Mouse (Mus musculus): ENCODE data around the gene Olfr24. TPM values are rescaled to one million over a fixed set of nuclear protein-coding genes. Genes with fewer than 3 reads are reported as not detected.
A peak's percentile ranks its signal among the peaks of the same experiment; 100 is the strongest.
"Not testable (repeated sequence)": the region's sequence is repeated elsewhere in the genome, so short reads cannot be mapped to it uniquely, and the experiment has no call there.

The Olfr24 gene
- polyA plus RNA-seq (2015; fragmentation: Nextera tagmentation; extraction: Ambion mirVana), result 0.05 TPM in 1 of 2 replicates, not detected in the other

GRCm38 (mm10) chr9:18763896-18764295, at the start of gene Olfr24:
Gene Olfr24 (minus strand): TSS chr9:18763996.
- H3K36me3 ChIP-seq, result no peaks in the 10 kb centered on the region
- H3K9ac ChIP-seq (replicated peaks), result no peak within 1 kb of the TSS
- no peak within 1 kb of the TSS for H3K4me2 ChIP-seq (replicated peaks)
- no peak within 1 kb of the TSS for H3K4me3 ChIP-seq
- H3K27me3 ChIP-seq, result no peaks in the 10 kb centered on the region
- ATAC-seq (replicated peaks), result no peak
- no peak within 1 kb of the TSS for H3K27ac ChIP-seq (replicated peaks)
- H3K4me1 ChIP-seq, result no peaks in the 10 kb centered on the region
- H3K9me3 ChIP-seq, result no peaks in the 10 kb centered on the region

GRCm38 (mm10) chr9:18785316-18785715, 21.5 kb upstream of the Olfr24 start:
- no peak overlapping the region for H3K4me3 ChIP-seq
- no peak overlapping the region for H3K27ac ChIP-seq (replicated peaks)
- no peaks in the 10 kb centered on the region for H3K36me3 ChIP-seq
- no peak overlapping the region for H3K4me2 ChIP-seq (replicated peaks)
- no peaks in the 10 kb centered on the region for H3K27me3 ChIP-seq
- H3K9ac ChIP-seq (replicated peaks), result no peak overlapping the region
- 59% methylated on average over 7 of the region's 7 CpGs for WGBS
- no peak for ATAC-seq (replicated peaks)
- no peaks in the 10 kb centered on the region for H3K9me3 ChIP-seq
- no peaks in the 10 kb centered on the region for H3K4me1 ChIP-seq

- Histone ChIP-seq H3K9me3 (no peaks in the 10 kb centered on the region), H3K4me3 (no peak overlapping the region)
Measured at GRCm38 (mm10) chr9:18779476-18779875, 15.7 kb upstream of the Olfr24 start.

GRCm38 (mm10) chr9:18778981-18779380, 15.2 kb upstream of the Olfr24 start:
- WGBS, result 65% methylated on average over 1 of the region's 1 CpGs
- no peaks in the 10 kb centered on the region for H3K9me3 ChIP-seq
- H3K9ac ChIP-seq (replicated peaks), result no peak overlapping the region
- no peaks in the 10 kb centered on the region for H3K36me3 ChIP-seq
- no peaks in the 10 kb centered on the region for H3K27me3 ChIP-seq
- H3K27ac ChIP-seq (replicated peaks), result no peak overlapping the region
- ATAC-seq (replicated peaks), result no peak
- H3K4me3 ChIP-seq, result no peak overlapping the region
- H3K4me2 ChIP-seq (replicated peaks), result no peak overlapping the region
- no peaks in the 10 kb centered on the region for H3K4me1 ChIP-seq

More at GRCm38 (mm10) chr9:18779476-18779875, 15.7 kb upstream of the Olfr24 start:
- H3K4me2 ChIP-seq (replicated peaks), result no peak overlapping the region
- no peaks in the 10 kb centered on the region for H3K27me3 ChIP-seq
- no peaks in the 10 kb centered on the region for H3K36me3 ChIP-seq
- H3K27ac ChIP-seq (replicated peaks), result no peak overlapping the region
- H3K9ac ChIP-seq (replicated peaks), result no peak overlapping the region
- peak; percentile 72 for ATAC-seq (replicated peaks)
- no peaks in the 10 kb centered on the region for H3K4me1 ChIP-seq
- 72% methylated on average over 24 of the region's 24 CpGs for WGBS

- ATAC-seq (replicated peaks), result no peak
- WGBS, result 61% methylated on average over 1 of the region's 1 CpGs
- no peak overlapping the region for H3K9ac ChIP-seq (replicated peaks)
Measured at GRCm38 (mm10) chr9:18755595-18755994, 8.2 kb downstream of the Olfr24 start.

GRCm38 (mm10) chr9:18744639-18745038, 19.2 kb downstream of the Olfr24 start:
- Histone ChIP-seq H3K36me3 (no peaks in the 10 kb centered on the region), H3K9me3 (no peaks in the 10 kb centered on the region), H3K27me3 (no peaks in the 10 kb centered on the region), H3K4me3 (no peak overlapping the region), H3K9ac (replicated peaks) (no peak overlapping the region), H3K4me2 (replicated peaks) (no peak overlapping the region), H3K4me1 (no peaks in the 10 kb centered on the region), H3K27ac (replicated peaks) (no peak overlapping the region)
- 21% methylated on average over 5 of the region's 5 CpGs for WGBS
- peak; percentile 73 for ATAC-seq (replicated peaks)

More at GRCm38 (mm10) chr9:18755595-18755994, 8.2 kb downstream of the Olfr24 start:
- Histone ChIP-seq H3K9me3 (no peaks in the 10 kb centered on the region), H3K4me1 (no peaks in the 10 kb centered on the region), H3K36me3 (no peaks in the 10 kb centered on the region), H3K4me2 (replicated peaks) (no peak overlapping the region), H3K27me3 (no peaks in the 10 kb centered on the region), H3K4me3 (no peak overlapping the region), H3K27ac (replicated peaks) (no peak overlapping the region)

GRCm38 (mm10) chr9:18734177-18734576, 29.6 kb downstream of the Olfr24 start:
- H3K27ac ChIP-seq (replicated peaks); H3K36me3 ChIP-seq; ATAC-seq (replicated peaks); H3K9ac ChIP-seq (replicated peaks); H3K4me3 ChIP-seq; H3K4me2 ChIP-seq (replicated peaks); H3K4me1 ChIP-seq; H3K27me3 ChIP-seq; H3K9me3 ChIP-seq: not testable (repeated sequence)
- 20% methylated on average over 2 of the region's 2 CpGs for WGBS

GRCm38 (mm10) chr9:18722712-18723099, 41.1 kb downstream of the Olfr24 start:
- Histone ChIP-seq H3K27ac (replicated peaks) (no peak overlapping the region), H3K4me3 (no peak overlapping the region), H3K9ac (replicated peaks) (no peak overlapping the region), H3K4me1 (peaks cover 10% of the 10 kb centered on the region), H3K9me3 (no peaks in the 10 kb centered on the region), H3K36me3 (no peaks in the 10 kb centered on the region), H3K4me2 (replicated peaks) (no peak overlapping the region), H3K27me3 (no peaks in the 10 kb centered on the region)
- ATAC-seq (replicated peaks), result no peak
- 24% methylated on average over 4 of the region's 4 CpGs for WGBS

- no peaks in the 10 kb centered on the region for H3K9me3 ChIP-seq
- peaks cover 10% of the 10 kb centered on the region for H3K4me1 ChIP-seq
- H3K36me3 ChIP-seq, result no peaks in the 10 kb centered on the region
- no peaks in the 10 kb centered on the region for H3K27me3 ChIP-seq
- peak; percentile 81 for ATAC-seq (replicated peaks)
- no peak overlapping the region for H3K27ac ChIP-seq (replicated peaks)
- H3K4me2 ChIP-seq (replicated peaks), result no peak overlapping the region
- no peak overlapping the region for H3K9ac ChIP-seq (replicated peaks)
- H3K4me3 ChIP-seq, result no peak overlapping the region
- 16% methylated on average over 6 of the region's 6 CpGs for WGBS
Measured at GRCm38 (mm10) chr9:18721931-18722711, 41.7 kb downstream of the Olfr24 start.

- Histone ChIP-seq H3K36me3 (no peaks in the 10 kb centered on the region), H3K4me2 (replicated peaks) (no peak overlapping the region), H3K27ac (replicated peaks) (no peak overlapping the region), H3K9me3 (no peaks in the 10 kb centered on the region), H3K4me3 (no peak overlapping the region), H3K4me1 (peaks cover 10% of the 10 kb centered on the region), H3K9ac (replicated peaks) (no peak overlapping the region), H3K27me3 (no peaks in the 10 kb centered on the region)
- 31% methylated on average over 2 of the region's 2 CpGs for WGBS
- ATAC-seq (replicated peaks), result no peak
Measured at GRCm38 (mm10) chr9:18721011-18721410, 42.8 kb downstream of the Olfr24 start.

GRCm38 (mm10) chr9:18705628-18706027, 58.2 kb downstream of the Olfr24 start:
- no peak overlapping the region for H3K4me2 ChIP-seq (replicated peaks)
- H3K9me3 ChIP-seq, result no peaks in the 10 kb centered on the region

More at GRCm38 (mm10) chr9:18705628-18706027, 58.2 kb downstream of the Olfr24 start:
- Histone ChIP-seq H3K27me3 (no peaks in the 10 kb centered on the region), H3K27ac (replicated peaks) (no peak overlapping the region), H3K36me3 (no peaks in the 10 kb centered on the region), H3K4me1 (no peaks in the 10 kb centered on the region), H3K9ac (replicated peaks) (no peak overlapping the region), H3K4me3 (no peak overlapping the region)
- ATAC-seq (replicated peaks), result no peak

All from forebrain, embryonic 15.5 days (tissue).